Mouse (Mus musculus) brain, embryonic 14.5 days (tissue): ENCODE measurements around the gene Etnk1.

Experiments
- CTCF ChIP-seq: fragments of 200-500 bp; IDR thresholded peaks from 2 replicates; pipeline ENCODE4 v1.5.1; 2012; ENCODE audit warnings: inconsistent platforms, mild to moderate bottlenecking, moderate library complexity, borderline replicate concordance; ENCODE audit not compliant: insufficient read depth, insufficient read length; ENCODE audit errors: extremely low read depth
- POLR2A ChIP-seq: fragments of 200-500 bp; IDR thresholded peaks from 2 replicates; pipeline ENCODE4 v1.6.1; 2012; ENCODE audit warnings: mild to moderate bottlenecking, inconsistent platforms, borderline replicate concordance; ENCODE audit not compliant: poor library complexity, insufficient read depth, insufficient read length, severe bottlenecking; ENCODE audit errors: extremely low read depth

DNA sequence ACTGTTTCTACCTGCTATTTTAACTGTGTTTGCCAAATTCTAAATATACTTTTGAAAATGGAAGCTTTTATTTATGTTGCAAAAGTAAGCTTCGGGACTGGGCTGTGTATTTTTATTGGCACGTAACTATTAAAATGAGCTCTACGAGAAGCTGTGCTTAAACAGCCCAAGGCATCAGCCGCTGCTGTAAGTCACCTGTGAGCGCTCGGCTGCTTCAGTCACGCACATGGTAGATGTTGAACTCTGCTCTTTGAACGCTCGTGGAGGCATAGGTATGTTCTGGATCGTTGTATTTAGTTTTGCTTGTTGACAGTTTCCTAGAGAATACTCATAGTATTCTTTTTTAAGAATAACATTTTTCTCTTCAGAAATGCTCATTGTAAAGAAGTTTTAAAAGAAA is 26.1 kb downstream of the Etnk1 start:
- TF ChIP-seq CTCF (no peak), POLR2A (no peak)
